Mouse (Mus musculus): ENCODE data around the gene Pglyrp2.

Gene Pglyrp2

GRCm38 (mm10) chr17:32362686-32363085, 61.3 kb downstream of the Pglyrp2 start:
- intact Hi-C loops (cut with DNase I): no loop called here

Small RNA genes within 50 kb of the gene (microRNA-seq; reads per million reads assigned to microRNA genes)
- gene Gm22201: 0 to 0.12 reads per million in 2 experiments
